Mouse (Mus musculus) 3T3-L1 (cell line): ENCODE data around the gene Arhgap18.

Experiments
- DNase-seq: peaks from one replicate; pipeline ENCODE4 v3.0.0-alpha.2; 2015; ENCODE audit warnings: low read depth, low spot score

Arhgap18 gene

DNA sequence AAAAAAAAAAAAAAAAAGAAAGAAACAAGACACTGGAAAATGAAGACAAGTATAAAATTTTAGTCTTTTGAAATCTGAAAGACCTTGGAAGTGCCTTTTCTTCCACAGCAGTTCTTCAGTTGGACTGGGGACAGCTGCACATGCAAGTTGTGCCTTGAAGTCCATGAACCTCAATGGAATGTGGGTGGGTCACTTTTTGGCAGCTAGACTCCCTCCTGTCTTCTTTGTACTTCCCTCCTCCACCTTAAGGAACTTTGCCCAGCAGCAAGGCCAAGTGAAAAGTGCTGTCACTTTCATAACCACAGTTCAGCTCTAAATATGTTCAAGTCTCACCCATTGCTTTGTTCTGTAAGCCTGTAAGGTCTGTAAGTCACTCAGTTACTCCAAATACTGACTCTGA is 23.2 kb downstream of the Arhgap18 start:
- DNase-seq: peak; percentile 57

DNA sequence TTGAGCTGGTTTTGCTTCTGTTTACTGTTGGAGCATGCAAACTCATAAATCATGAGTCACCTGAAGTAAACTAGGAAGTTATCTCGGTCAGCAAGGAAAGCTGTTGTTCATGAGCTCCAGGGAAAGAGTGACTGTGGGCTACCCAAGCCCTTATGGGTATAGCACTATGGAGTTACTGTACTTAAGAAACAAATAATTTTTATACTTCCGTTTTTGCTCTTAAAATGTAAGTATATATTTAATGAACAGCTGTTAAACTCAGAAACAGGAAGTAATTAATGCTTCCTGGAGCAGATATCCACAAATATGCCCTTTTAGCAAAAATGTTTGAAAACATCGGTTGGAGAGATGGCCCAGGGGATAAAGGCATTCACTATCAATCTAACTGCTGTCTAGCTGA is 27.4 kb downstream of the Arhgap18 start:
- peak; percentile 21 for DNase-seq

DNA sequence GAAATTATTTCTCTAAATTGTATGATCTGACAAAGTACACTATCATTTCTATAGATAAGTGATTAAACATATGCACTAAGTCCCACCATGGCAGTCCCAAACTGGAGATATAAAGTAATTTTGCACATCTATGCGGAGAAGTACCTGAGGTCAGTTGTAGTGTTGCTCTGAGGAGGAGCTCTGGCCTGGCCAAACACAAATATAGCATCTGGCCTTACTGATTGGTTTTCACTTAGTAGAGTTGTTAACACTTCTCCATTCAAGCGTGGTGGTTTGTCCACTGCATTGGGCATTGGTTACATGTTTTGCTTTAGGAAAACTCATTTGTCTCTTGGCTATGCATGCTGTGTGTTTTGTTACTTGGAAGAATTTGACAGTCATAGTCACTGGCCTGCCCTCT is 36.5 kb downstream of the Arhgap18 start:
- DNase-seq: no peak

DNA sequence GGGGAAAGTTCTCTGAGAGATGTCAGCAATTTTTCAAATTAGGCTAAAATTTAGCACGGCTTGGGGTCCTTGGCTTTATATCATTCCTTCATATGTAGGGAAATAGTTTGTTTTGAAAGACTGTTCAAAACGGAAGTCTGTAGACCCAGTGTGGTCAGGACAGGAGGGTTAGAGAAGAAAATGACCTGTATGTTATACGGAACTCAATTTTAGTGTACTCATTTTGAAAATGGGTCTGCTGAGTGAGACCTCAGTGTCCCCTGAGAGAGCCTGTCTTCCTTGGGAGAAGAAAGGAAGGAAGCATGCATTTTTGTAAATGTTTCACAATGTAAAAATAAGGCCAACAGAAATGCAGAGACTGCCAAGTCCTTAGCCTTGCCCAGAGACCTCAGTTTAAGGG is 38.6 kb downstream of the Arhgap18 start:
- DNase-seq: no peak

DNA sequence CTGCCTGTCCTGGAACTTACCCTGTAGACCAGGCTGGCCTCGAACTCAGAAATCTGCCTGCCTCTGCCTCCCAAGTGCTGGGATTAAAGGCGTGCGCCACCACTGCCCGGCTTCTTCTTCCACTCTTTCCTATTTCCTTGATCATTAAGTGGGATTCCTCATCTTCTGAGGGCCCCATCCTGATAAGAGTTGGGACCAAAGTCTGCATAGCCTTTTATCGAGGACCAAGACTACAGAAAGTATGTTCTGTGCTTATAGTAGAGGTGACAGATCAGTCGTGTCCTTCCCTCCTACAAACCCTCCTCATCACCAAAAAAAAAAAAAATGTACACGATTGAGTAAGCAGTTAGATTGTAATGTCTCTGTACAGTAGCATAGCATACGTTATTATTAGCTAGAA is 39.8 kb downstream of the Arhgap18 start:
- no peak for DNase-seq

DNA sequence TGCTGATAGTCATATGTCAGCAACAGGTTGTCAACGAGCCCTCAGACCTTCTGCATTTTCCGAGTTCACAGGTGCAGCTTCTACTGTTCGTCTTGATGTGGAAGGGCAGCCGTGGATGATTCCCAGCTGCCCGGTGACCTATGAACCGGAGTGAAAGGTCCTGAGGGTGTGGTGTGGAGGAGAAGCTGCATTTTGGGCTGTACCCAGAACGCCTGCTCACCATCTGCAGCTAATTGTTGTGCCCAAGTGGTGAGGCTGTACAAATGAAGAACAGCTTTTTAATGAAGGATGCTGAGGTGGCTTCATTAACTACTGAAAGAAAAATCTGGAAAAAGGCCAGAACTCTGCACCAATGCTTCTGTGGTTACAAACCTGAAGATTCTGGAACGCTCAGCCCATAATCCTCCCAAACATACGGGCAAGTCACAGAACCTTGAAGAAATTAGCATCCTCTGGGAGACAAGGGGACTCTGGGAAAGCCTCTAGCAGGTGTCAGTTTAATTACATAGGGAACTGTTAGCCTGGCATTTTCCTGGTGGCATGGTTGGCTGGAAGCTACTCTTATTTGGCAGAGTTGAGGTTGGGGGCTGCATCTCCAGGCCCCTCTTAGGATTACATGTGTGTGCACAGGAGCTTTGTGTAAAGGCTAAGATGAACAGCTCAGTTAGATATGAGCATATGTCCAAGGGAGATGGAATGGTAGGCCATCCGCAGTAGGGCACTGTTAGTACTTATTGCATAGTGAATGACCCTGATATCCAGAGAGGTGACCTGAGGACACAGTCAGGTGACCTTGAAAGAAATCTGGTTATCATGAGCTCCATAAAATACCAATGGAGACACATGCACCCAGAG is 43.4 kb downstream of the Arhgap18 start:
- no peak for DNase-seq

DNA sequence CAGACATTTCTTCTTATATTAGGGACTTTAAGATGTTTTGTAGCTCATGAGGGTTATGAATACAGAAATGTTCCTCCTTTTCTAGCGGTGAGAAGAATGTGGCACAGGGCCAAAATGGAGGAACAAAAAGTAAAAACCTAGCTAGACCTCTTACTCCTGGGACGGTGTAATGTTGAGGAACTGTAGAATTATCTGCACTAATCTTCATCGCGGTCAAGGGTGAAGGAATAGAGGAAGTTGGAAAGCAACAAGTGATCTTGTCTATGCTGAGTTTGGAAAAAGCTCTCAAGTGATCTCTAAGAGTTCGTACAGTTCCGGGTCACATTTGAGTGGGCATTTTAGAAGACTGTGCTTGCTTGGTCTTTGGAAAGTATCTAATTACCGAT is 44.1 kb downstream of the Arhgap18 start:
- DNase-seq: no peak

DNA sequence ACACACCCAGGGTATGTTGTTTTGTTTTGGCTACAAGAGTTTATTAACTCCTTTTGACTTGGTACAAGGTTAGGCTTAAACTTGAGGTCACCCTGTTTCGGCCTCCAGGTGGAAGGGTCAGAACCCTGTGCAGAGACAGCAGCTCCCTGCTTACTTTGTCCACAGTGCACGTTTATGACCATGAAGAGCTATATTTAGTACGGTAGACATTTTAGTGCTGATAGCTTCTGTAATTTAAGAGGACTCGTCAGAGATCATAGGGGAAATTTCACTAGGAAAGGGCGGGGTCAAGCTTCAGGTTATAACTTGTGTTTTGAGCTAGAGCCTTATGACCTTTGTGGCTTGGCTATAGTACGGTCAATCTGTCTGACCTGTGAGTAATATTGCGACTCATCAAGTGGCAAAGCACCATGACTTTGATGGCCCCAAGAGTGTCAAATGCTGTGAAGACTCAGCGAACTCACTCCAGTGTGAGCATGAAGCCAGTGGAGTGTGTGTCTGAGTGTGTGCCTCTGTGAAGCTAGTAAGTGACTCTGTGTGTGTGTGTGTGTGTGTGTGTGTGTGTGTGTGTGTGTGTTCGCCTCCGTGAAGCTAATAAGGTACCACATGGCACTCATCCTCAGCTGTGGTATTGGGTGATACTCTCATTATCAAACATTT is 45.7 kb downstream of the Arhgap18 start:
- DNase-seq: peak; percentile 70

DNA sequence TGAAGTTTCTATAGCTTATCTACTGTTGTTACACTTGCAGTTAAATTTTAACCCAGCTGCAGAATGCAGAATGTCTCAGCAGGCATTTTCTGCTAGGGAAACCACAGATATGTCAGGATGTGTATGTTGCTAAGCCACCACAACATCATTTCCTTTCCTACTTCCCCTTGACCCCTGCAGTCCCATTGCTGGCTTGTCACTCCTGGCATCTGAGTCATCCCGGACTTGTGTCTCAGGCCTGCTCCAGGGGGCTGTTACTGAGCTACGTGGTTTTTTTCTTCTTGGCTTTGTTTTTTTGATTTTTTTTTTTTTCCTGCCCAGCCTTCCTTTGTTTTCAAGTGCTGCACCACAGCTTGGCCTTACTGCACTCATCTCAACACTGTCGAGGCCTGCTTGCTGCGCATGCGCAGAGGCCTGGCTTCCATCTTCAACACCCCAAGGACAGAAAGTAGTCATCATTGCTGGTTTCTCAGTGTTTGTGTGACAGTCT is 46.4 kb downstream of the Arhgap18 start:
- DNase-seq: peak; percentile 92

DNA sequence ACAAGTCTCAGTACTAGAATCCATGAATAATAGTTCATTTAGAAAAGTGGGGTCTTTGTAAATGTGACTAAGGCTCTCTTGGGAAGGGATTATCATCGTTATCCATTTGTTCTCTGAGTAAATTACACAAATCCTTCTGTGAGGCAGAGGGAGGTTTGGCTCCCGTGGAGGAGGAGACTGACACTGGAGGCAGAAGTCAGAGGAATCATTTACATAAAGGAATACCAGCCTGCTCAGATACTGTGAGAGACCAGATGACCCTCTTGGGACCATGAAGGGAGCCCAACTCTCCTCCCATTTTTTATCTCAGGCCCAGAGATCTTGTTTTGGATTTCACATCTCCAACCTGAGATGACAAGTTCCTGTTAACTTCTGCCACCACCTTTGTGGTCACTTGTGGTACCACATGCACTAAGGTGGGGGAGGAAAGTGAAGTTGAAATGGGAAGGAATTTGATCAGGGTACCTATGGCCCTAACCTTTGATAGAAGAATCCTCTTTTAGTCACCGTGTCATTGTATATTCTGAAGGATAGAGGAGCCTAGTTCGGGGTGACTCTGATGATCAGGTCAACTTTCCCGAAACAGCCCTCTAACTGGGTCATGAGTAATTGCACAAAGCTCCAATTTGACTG is 51.2 kb downstream of the Arhgap18 start:
- no peak for DNase-seq

DNA sequence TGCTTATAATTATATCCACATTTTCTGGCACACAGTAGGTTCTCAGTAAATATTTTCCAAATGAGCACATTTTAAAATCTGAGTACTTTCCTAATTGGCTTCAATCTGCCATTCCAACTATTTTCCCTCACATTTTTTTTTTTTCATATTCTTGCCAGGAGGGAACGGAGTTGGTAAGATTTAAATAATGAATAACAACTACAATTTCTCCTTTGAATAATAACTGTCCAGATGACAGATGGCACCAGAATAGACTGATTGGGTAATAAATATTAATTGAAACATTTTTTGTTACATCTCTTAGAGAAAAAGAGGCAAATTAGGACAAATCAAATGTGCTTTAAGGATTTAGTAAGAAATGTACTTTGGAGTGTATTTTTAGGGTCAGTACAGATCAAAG is 51.8 kb downstream of the Arhgap18 start:
- no peak for DNase-seq

DNA sequence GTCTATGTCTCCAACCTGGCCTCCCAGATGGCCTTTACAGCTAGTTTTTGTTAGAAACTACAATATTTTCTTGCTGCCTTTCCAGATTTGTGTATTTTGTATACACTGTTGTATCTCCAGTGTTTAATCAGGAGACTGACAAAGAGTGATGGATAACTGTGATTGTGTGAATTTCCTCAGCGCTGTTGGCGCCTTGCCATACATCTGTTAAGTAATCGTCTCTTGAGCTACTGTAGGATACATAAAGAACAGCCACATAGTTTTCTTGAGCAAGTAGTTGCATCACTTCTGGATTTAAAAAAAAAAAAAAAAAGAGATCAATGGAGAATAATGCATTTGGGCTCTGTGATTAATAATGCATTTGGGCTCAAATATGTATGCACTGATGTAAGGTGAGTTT is 52.9 kb downstream of the Arhgap18 start:
- DNase-seq: peak; percentile 61

DNA sequence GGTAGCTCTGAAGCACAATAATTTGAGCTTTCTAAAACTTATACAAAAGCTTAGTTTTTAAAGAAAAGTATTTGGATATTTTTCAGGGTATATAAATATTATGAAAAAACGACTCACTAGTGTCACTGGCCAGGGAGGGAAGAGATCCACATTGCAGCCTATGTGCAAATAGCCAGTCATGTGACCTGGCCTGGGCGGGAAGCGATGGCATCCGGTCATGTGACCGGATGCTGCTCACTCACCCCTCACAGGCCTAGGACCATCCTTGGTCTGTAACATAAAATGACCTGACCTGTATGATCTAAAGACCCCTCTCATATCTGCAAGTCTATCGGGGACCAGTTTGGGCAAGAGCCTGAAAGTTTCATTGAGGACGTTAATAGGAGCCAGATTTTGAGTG is 56.8 kb downstream of the Arhgap18 start:
- no peak for DNase-seq

DNA sequence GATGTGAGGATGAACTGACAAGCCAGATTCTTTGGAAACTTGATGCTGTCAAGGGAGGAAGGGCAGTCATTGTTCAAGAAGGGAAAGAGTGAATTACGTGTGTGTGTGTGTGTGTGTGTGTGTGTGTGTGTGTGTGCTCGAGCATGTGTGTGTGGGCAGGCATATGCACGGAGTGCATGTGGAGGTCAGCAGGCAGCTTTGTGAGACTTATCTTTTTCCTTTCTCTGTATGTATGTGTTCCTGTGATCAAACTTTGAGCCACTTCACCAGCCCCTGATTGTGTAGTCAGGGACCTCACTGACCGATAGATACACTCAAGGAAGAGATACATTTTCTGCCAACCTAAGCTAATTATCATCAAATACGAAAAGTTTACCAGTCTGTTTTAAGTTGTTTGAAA is 57.6 kb downstream of the Arhgap18 start:
- DNase-seq: no peak

DNA sequence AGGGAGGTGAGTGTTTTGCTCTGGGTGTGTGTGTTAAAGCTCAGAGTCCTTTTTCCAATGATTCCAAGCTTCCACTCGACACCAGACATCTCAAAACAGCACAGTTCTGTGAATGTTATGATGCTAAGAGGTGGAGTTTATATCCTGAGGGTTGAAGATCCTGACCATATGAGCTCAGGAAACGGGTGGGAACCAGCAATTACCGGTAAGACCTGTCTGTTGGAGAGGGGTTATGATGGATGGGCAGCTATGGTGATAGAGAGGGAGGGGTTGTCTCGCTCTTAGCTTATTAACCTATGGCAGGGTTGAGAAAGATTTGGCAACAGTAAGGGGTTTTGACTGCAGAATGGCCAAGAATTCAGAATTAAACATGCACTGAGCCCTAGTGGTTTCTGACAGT is 58.1 kb downstream of the Arhgap18 start:
- DNase-seq: no peak

DNA sequence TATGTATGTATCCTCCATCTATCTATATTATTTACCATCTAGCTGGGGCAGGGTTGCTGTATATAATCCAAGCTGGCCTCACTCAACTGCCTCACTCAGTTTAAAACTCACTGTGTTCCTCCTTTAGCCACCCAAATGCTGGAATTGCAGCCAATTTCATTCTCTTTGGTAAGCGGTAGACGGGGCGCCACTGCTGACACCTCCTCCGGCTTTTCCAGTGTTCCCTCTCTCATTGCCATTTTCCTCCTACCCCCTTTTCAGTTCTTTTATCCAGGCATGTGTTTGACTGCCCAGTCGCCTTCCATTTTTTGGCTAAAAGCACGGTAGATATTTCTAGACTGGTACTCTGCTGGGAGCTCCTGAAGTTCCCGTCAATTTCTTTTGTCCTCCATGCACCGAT is 62.4 kb downstream of the Arhgap18 start:
- no peak for DNase-seq

DNA sequence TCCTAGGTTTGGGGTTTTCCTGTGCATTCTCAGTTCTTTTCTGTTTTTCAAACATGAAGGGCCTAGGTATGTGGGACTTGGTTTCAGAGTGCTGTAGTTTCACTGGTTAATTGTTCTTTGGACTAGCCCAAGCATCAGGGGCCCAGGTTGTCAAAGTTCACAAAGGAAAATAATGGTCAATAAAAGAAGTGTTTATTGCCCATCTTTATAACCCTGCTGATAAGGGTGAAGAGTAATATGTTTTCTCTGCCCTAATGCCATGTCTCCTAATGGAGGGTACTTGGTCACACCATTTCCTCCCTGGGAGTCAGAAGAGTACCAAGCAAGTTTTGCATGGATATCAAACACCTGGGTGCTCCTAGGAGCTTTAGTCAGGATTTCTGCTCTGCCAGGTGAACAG is 67.1 kb downstream of the Arhgap18 start:
- no peak for DNase-seq

DNA sequence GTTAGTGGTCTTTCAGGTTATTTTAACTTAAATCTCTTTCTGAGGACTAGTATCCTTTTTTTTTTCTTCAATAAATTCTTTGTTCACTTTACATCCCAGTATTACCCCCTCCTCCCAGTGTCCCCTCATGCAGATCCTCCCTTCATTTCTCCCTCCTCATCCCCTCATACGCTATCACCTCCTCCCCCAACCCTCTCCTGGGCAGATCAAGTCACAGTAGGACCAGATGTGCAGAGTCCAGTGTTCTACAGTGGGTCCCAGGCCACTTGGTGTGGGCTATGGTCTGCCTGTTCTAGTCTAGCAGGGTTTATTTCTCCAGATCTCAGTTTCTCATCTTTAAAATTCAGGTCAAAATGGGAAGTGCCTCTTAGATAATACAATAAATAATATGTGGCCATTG is 67.7 kb downstream of the Arhgap18 start:
- DNase-seq: no peak

DNA sequence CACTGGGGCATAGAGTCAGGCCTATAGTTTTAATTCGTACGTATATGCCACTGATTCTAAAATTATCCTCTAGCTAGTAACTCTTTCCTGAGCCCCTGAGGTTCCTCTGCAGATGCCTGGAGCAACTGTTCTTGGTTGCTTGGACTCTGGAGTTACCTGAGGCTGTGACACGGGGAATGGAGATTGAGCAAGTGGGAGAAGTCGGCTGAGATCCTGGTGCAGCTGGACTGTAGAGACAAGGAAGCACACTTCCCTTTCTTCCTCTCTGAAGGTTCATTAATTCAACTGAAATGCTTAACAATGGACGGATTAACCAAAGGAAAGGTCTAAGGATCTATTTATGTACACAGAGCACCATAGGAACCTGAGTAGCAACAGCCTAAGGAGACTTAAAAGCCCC is 70.8 kb downstream of the Arhgap18 start:
- no peak for DNase-seq

DNA sequence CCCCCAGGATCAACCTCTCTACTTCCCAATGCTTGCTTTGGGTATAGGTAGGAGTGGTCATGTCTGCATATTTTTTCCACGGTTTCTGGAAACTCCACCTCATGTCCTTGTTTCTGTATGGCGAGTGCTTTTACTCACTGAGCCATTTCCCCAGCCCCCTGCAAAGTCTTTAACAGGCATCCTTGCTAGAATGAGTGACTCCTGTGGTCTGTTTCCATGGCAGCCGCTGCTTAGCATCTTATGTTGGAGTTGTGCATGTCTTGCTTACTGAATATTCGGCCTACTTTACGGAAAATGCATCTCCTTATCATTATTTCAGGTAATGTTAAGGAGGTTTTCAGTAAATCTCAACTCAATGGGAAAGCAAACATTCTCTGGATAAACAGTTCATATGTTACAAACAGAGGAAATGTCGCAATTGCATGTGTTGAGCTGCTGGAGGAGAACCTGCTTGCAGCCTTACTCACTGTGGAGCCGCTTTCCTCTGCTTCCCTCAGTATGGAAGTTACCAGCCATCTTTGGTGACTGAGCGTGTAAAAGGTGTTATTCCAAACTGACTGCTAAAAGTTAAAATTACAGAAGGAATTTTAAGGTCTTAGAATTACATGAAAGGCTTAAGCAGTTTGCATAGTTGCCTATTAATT is 72.1 kb downstream of the Arhgap18 start:
- DNase-seq: no peak

DNA sequence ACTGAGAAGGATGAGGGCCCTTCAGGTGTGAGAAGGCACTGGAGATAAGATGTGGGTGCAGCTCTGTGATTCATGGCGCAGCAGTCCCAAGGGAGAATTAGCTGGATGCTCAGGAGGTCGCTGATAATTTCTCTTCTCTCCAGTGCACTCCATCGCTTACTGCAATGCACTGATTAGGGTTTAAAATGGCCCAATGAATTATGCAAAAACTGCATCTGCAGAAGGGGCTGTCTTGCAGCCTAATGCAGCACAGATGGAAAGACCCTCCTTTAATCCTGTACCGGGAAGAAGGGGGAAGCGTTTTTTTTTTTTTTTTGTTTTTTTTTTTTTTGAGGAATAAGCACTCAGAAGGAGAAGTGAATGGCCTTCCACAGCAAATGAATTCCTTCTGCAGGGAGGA is 74.1 kb downstream of the Arhgap18 start:
- DNase-seq: no peak
